Mouse (Mus musculus) testis, postnatal 10 days (tissue): ENCODE measurements around the gene Rpusd1.
"Not testable (repeated sequence)": the region's sequence is repeated elsewhere in the genome, so short reads cannot be mapped to it uniquely, and the experiment has no call there.

Experiments used
- DNase-seq: peaks from one replicate; pipeline ENCODE4 v3.0.0; 2021; ENCODE audit warnings: low spot score

The Rpusd1 gene

DNA sequence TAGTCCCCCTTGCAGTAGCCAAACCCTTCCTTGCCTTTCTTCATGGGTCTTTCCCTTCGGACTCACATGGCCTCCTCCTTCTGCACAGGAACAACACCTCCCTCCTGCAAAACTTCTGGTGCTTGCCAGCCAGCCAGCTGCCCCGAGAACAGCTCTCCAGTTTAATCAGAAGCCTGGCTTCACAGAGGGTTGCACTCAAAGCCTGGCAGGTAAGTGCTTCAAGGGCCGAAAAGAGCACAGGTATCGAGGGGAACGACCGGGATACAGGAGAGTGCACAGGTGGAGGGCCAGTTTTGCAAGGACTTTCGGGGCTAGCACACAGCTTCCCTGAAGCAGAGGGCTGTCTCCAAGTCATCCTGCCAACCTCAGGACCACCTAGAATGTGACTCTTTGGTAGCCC, 11.4 kb downstream of the Rpusd1 start:
- no peak for DNase-seq

DNA sequence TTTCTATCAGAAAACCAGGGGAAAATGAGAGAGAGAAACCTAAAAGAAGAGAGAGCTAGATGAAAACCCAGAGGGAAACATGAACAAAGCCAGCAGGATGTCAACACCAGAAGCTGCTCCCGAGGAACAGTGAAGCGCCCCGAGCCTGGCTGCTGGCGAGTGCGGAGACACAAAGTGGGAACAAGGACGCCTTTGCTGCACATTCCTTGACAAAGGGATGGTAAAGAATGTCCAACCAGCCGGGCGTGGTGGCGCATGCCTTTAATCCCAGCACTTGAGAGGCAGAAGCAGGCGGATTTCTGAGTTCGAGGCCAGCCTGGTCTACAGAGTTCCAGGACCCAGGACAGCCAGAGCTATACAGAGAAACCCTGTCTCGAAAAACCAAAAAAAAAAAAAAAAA, 14.0 kb downstream of the Rpusd1 start:
- not testable (repeated sequence) for DNase-seq

DNA sequence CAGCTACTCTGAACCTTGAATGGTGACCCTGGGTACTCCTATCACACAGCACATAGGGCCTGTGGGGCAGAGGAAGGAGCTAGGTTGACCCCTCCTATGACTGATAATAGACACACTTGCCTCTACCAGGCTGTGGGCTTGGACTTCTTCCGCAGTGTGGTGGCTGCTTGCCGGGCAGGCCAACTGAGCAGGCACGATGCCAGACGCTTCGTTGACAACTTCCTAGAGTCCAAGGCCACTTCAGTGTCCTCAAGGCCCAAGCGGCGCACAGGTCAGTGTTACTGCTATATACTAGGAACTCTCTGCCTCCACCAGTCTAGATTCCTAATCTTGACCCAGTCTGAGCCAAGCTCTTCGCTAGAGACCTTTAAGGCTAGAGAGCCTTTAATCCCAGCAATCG, 16.4 kb downstream of the Rpusd1 start:
- peak; percentile 69 for DNase-seq

DNA sequence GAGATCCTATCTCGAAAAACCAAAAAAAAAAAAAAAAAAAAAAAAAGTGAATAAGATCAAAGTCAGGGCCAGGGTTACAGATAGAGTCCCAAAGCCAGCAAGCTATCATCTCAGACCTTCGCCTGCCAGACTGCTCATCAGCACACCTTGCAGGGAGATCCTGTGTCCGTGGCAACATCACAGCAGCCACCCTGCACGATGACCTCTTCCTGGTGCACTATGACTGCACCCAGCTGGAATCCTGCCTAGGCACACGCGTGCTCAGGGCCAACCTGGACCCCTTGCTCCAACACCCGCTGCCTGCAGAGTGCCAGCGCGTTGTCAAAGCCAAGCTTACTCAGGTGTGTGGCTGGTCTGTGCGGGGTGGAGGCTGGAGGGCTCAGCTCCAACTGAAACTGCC, 16.8 kb downstream of the Rpusd1 start:
- DNase-seq = no peak

DNA sequence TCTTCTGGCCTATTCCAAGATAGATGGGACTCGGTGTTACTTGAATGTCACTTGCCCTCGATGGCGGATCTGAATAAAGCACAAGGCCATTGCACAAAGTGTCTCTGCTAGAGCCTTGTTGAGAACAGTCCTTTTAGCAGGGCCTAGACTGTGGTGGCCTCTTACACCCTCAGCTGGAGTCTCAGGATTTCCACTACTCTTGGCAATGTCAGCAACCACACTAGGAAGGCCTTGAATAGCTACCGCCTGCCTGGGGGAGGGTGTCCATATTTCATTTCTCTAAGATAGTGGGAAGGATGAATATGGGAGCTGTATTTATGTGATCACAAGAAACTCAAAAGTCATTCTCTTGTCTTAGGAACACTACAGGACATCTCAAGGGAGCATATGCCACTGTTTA, 20.8 kb downstream of the Rpusd1 start:
- DNase-seq = no peak

DNA sequence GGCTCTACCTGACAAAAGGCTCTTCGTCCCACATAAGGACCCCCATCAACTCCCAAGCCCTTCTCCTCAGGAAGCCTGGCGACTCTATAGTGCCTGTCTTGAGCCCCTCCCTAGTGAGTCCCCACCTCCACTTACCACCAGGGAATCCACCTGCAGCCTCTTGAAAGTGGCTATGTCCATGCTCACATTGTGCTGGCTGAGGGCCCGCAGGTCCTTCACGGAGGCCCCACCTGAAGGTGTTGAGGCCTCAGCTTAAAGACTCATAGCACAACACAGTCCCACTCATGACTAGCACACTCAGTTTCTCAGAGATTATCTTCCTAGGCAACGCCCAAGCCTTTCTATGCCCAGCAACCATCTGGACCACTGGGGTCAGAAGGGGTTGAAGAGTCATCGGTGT, 21.8 kb downstream of the Rpusd1 start:
- no peak for DNase-seq

DNA sequence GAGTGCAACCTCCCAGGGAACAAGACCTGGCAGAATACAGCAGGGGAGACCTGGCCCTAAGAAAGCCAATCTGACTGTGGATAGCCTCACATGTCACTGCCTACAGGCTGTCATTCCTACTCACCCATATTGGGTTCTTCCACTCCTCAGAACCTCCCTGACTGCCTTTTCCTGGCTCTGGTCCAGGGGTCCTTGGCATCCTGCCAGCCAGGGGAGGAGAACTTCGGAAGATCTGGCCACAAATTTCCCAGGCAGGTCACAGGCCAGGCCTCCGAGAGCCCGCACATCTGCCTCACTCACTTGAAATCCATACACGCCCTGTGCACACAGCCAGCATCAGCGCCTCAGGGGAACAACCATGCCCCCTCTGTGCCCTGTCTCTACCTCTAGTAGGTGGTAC, 24.0 kb downstream of the Rpusd1 start:
- peak; percentile 92 for DNase-seq

DNA sequence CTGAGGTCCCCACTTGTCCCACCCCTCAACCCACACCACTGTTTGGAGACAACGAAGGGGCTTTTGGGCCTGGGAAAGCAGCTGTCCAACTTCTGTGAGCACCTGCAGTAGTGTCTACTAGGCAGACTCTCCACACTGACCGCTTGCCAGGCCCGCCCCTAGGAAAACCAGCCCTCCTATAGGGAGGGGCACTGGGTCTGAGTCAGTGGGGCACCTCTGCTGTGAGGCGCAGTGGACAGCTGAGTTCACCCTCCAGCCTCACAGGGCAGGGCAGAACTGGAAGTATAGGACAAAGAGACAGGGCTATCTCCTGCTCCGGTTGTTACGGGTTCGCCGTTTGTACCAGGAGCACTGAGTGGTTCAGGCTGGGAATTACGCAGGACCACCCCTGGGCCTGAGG, 26.8 kb downstream of the Rpusd1 start, which contains the start of gene Msln:
Msln (minus strand) TSS at position 138 of the 400 bp plus-strand sequence.
- no peak for DNase-seq

DNA sequence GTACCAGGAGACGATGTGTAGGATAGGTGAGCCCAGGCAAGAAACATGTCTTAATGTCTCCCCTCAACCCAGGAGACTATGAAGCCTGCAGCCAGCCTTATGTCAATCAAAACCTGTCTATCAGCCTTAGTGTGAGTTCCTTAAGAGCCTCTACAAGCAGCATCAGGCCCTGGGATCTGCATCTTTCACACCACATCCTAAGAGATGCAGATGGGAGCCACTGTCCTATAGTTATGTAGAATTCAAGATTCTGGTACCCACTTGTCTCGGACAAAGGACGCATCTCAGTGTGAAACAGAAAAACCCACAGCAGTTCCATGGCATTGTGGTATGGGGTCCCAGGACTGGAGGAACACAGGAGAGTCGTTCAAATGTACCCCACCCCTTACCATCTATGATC, 27.6 kb downstream of the Rpusd1 start:
- DNase-seq = no peak

DNA sequence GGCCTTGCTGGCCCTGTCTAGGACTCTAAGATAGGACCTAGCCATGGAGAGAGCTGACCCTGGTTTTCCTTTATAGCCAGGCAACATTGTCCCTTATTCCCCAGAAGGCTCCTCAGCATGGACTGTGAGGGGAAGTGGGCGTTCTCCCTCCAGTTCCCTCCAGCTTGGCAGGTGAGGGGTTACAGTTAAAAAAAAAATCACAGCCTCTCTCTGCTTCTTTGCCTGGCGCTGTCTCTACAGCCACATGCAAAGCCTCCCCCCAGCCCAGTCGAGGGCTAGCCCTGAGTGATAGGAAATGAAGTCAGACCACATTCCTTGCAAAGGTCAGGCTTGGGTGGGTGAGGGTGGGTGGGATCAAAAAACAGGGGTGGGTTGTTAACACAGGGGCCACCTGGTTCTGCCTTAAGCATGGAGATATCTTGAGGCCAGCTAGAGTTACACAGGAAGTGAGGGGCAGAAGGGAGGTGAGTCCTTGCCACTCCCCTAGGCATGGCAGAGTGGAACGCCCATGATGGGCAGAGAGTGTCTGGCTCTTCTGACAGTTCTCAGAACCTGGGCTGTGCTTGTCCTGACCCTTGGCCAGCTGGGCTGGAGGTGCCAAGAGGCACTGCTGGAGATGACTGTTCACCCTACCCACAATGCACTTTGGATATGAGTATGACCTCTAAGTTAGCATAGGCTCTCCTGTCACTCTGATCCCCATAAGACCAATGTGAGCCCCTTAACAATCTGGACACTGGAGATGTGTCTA, 28.3 kb downstream of the Rpusd1 start:
- no peak for DNase-seq

DNA sequence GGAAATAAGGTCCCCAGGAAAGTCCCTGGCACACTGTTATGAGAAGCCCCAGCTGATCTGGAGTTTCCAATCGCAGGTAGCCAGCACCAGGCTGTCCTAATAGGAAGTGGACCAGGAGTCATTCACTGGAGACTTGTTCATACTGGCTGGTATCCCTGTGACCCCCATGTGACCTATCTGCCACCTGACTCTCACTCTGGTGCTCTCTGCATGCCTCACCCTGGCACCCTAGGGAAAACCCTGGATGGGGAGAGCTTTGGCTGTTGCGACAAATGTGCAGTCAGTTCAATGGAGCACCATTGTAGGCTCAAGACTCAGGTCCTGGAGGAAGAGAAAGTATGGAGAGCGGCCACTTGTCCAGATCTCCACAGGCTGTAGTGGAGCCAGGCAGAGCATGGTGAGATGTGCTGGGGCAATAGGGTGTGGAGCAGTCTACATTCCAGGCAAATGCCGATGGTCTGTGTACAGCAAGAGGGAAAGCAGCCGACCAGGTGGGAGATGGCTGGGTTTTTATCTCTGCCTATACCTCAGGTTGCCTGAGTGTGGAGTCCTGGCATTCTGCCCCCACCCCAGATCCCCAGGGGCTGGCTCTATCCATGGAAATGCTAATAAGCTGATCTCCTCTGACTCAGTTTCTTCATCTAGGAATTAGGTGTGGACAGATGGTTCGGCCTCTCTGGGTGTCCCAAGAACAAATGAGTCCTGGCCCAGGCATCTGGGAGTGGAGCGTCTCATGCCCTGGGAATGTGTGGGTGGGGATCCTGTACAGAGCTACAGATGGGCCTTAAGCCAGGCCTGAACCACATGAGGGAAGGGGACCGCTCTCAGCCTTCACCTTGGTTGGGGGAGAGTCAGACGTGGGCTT, 29.1 kb downstream of the Rpusd1 start:
- DNase-seq = no peak

DNA sequence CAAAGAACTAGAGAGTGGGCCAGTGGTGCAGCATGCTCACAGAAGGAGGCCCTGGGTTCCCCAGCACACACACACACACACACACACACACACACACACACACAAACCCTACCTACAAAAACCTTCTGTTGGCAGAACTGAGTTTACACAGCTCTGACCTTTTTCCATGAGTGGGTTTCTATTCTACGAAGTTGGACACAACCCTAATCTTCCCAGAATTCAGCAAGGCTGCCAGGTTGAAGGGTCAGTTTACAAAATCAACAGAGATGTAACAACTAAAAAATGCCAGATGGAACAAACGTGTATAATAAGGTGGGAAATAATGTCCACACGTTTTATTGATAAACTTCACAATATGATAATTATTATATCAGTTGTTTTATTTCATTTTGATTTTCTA, 30.2 kb downstream of the Rpusd1 start:
- DNase-seq = no peak

DNA sequence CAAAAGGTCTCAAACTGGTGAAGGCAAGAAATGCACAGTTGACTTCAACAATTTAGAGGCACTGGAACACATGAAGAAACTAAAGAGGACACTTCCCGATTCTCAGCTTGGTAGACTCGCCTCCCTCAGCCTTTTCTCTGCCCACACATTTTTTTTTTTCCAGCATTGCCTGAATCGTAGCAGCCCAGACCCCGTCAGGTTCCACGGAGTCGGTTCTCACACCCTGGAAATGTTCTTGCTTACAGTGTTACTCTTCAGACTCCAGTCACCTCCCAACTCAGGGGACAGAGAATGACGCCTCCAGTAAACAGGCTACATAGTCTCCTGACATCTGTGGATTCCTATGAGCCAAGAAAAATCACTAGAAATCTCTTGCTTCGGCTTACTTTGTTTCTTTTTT, 32.7 kb downstream of the Rpusd1 start:
- no peak for DNase-seq

DNA sequence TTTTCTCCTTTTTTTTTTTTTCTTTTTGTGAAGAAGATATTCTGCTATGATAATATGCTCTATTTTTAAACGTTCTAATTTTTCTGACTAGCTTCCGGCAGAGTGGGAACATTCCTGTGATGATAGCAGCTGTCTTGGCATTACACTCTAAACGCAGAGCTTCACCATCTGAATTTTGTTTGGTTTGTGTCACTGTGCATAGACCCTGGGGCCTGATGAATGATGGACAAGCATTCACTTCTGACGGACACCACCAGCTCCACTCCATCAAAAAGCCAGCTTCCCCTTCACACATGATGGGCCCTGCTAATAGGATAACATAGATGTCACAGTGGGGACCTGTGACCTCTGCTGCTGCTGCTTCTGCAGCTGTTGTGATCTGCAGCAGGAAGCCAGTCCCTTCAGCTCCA, 34.1 kb downstream of the Rpusd1 start:
- DNase-seq = no peak

DNA sequence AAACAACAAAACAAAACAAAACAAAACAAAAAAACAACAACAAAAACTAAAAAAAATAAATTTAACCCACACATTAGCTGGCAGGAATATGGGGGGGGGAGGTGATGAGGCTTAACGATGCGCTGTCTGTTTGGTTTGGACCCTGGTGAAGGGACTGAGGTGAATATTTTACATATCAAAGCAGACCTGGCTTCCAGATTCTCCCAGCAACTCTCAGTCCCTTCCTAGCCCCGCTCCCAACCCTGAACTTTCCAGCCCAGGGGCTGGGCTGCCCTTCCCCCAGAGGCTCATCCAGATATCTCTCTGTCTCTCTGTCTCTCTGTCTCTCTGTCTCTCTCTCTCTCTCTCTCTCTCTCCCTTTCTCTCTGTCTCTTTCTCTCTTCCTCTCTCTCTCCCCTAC, 35.1 kb downstream of the Rpusd1 start:
- DNase-seq = no peak

DNA sequence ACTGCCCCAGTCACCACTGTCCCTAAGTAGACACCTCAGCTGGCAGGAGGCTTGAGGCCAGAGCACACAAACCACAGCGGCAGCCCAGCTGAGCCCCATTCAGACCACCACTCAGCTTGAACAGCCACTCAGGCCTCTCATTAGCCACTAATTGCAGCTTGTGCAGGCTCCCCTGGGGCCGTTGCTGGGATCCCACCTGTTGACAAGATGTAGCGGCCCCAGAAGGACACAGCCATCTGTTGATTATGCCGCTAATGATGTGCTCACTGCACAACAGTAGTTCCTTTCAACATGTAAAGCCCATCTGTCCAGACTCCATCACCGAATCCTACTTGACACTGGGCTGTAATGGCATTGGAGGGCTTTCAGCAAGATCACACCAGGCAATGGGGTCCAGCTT, 38.4 kb downstream of the Rpusd1 start:
- DNase-seq = no peak

DNA sequence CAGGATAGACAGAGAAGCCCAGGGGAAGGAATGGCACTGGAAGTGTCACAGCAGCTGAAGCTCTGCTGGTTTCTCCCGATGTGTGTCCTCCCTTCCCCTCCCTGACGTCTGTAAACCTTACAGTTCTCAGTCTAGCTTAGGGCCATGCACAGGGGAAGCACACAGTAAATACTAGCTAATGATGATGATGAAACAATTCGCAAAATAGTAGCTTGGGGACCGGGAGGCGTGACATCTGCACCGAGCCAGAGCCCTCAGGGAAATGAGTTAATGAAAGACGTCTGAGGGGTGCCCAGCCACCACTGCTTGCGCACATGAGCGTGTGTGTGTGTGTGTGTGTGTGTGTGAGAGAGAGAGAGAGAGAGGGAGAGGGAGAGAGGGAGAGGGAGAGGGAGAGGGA, 41.9 kb downstream of the Rpusd1 start:
- no peak for DNase-seq

DNA sequence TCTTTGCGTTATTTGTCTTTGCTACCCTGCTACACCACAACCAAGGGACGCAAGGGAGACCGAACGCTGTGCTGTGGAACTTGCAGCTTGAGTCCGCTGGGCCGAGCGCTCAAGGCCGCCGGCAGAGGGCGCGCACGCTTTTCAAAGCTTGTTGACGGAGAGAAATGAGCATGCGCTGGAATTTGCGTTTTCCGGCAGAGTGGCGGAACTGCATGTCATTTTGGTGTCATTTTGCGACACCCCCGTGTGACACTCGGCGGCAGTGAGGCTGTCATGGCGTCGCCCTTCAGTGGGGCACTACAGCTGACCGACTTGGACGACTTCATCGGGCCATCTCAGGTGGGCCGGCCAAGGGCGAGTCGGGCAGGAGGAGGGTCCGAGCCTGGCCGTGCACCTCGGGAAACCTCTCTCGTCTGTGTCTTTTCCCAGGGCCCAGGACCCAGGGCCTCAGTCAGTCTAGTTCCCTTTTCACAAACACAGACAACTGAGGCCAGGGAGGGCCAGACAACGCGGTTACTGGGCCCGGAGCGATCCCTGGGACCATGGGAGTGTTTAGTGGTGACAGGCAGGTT, 46.2 kb downstream of the Rpusd1 start, which contains the start of gene Narfl:
Narfl (plus strand) TSS at position 228 of the 572 bp plus-strand sequence.
- peak; percentile 99 for DNase-seq

DNA sequence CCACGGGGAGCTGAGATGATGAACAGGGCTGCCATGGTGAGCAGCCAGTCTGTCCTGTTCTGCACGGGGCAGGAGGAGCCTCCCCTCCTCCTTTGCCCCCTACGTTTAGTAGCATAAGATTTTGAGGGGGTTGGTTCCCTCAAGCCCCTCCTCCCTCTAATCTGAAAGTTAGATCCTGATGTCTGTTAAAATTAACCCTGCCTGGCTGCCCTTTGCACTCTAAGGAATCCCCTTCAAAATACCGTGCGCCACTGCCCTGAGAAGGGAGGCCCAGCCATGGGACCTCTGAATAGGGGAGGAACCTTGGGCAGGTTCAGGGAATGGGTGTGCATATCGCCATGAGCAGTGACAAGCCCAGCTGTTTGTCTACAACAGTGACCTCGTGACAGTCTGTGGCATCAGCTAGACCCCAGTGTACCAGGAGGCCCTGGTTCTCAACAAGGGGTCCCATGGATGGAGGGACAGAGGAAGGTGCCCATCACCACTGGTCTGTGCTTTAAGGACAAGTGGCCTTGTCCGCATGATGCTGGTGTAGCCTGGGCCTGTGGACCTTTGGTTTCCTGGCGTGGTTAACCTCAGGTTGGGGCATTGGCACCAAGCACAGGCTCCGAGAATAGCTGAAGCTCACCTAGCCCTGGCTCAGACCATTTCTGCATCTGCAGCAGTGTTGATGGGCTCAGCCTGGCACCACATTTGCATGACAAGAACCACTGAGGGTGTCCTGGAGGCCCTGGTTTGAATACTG, 48.0 kb downstream of the Rpusd1 start:
- no peak for DNase-seq

DNA sequence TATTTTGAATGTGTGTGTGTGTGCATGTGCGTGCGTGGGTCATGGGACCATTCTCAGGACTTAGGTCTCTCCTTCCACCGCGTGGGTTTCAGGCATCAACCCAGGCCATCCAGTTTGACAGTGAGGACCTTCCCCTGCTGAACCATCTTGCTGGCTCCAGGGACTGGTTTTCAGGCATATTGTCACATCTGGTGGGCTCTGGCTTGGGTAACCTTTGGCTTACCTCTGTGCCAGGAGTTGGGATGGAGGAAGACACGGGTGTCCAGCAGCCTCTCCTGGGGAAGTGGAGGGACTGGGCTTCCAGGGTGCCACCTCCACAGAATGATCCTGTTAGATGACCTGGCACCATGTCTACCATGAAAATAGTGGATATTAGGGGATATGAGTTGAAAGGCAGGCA, 50.5 kb downstream of the Rpusd1 start:
- DNase-seq = no peak
